Mouse (Mus musculus) Patski (cell line): ENCODE results near the gene Gm44579. TPM values are rescaled to one million over a fixed set of nuclear protein-coding genes. Genes with fewer than 3 reads are reported as not detected.

Experiments
- ATAC-seq: fragments of 100-300 bp; one replicate; pipeline ENCODE4 v1.8.0; 2021
- CTCF ChIA-PET: fragments of 350-600 bp; sonication (Branson Sonifier 250); formaldehyde crosslinking; loops from one replicate; lab custom pipeline; 2022; ENCODE audit warnings: inconsistent platforms; lab: Charles Lee
- POLR2A ChIA-PET: fragments of 350-600 bp; sonication (Branson Sonifier 250); formaldehyde crosslinking; loops from one replicate; lab custom pipeline; 2022; ENCODE audit warnings: antibody characterized with exemption, inconsistent platforms; lab: Charles Lee
- DNase-seq: peaks from one replicate; pipeline ENCODE4 v3.0.0-alpha.2; 2011; ENCODE audit warnings: low read depth, low spot score
- H3K27me3 ChIP-seq: fragments of 371-371 bp; one replicate; pipeline ENCODE4 v1.5.1; 2021
- CTCF ChIP-seq: fragments of 100-300 bp; IDR thresholded peaks from one replicate; pipeline ENCODE4 v1.5.1; 2021
- in situ Hi-C: fragments of 300-500 bp; cut with MboI; formaldehyde crosslinking; loops from 3 replicates; pipeline ENCODE4 v1.11.1; 2018; ENCODE audit warnings: low pct_unique_long_range_greater_than_20kb, mixed read lengths
- polyA plus RNA-seq: library from polyadenylated mRNA; unstranded; gene quantifications from one replicate; pipeline ENCODE4 v1.2.3, GENCODE M21; 2021

Gm44579 gene
- polyA plus RNA-seq, 1 experiment from 2014 or later, result not detected

DNA sequence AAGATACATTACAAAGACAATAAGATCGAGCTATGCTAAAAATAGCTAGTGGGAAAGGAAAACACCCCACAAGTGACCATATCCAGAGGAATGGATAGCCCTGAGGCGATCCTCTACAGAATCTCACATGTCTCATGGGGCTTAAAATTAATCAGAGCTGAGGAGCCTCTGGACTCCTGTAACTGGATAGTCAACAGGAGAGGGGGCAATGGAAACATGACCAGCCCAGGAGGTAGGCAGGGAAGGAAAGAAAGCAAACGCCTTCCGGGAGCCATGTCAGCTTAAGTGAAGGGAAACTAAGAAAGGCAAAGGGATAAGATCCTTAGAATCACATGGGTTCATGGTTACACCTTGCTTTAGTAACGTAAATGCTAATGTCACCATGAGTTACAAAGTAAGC, 80.0 kb downstream of the Gm44579 start:
- no peaks in the 10 kb centered on the region for H3K27me3 ChIP-seq
- ChIA-PET CTCF (interaction anchor here (1.0 to 1.4 kb wide), 3 partner anchors 10 to 52 kb away, joined by 3 to 4 read pairs (median 4); no protein-coding TSS in a partner anchor), POLR2A (interaction anchor here (0.5 kb wide), 1 partner anchor 31 kb away, joined by 3 read pairs; no protein-coding TSS in a partner anchor)
- no peak for TF ChIP-seq CTCF
- ATAC-seq (no peak), DNase-seq (no peak)
- in situ Hi-C loops, result no loop called here

DNA sequence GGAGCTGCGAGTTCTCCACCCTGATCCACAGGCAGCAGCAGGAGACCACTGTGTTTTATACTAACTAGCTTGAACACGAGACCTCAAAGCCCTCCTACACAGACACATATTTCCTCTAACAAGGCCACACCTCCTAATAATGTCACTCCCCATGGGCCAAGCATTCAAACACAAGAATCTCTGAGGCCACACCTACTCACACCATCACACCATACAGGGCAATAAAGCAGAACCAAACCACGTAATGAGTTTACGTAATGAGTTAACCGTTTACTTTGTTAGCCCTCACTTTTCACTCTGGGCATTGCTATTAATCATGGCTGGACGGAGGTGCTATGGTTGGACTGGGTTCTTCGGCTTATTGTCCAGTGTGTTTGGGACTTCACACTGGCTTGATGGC, 81.0 kb downstream of the Gm44579 start:
- no peak for DNase-seq
- in situ Hi-C loops, result no loop called here
- no peak for TF ChIP-seq CTCF
- ChIA-PET CTCF (interaction anchor here (1.2 to 1.6 kb wide), 2 partner anchors 34 to 51 kb away, joined by 3 to 4 read pairs; no protein-coding TSS in a partner anchor), POLR2A (interaction anchor here (1.3 kb wide), 1 partner anchor 32 kb away, joined by 3 read pairs; no protein-coding TSS in a partner anchor)
- H3K27me3 ChIP-seq, result no peaks in the 10 kb centered on the region
- ATAC-seq, result no peak

DNA sequence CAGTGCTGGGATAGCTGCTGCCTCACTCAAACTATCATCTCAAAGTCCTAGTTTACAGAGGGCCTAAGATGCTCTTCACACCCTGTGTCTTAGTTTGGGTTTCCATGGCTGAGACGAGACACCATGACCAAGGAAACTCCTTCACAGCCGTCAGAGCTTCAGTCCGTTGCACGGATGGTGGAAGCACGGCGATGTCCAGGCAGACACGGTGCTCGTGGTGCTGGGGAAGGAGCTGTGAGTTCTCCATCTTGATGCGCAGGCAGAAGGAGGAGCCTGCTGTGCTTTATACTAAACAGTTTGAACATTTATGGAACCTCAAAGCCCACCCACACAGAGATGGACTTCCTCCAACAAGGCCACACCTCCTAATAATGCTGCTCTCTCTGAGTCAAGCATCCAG, 83.9 kb downstream of the Gm44579 start:
- no peak for DNase-seq
- ChIA-PET POLR2A (interaction anchor here (1.3 kb wide), 1 partner anchor 28 kb away, joined by 3 read pairs; no protein-coding TSS in a partner anchor), CTCF (interaction anchor here (1.2 kb wide), 1 partner anchor 18 kb away, joined by 3 read pairs; no protein-coding TSS in a partner anchor)
- in situ Hi-C loops, result no loop called here
- TF ChIP-seq CTCF, result no peak
- no peaks in the 10 kb centered on the region for H3K27me3 ChIP-seq
- no peak for ATAC-seq

Other genes starting within 250 kb of the Gm44579 start
- 0.54 TPM for gene Col2a1, start 216.3 kb downstream of the Gm44579 start, polyA plus RNA-seq
- 97.8 TPM for gene Pfkm, start 128.4 kb downstream of the Gm44579 start, polyA plus RNA-seq
- 22.1 TPM for gene Senp1, start 127.2 kb downstream of the Gm44579 start, polyA plus RNA-seq
- gene Asb8, start 55.4 kb downstream of the Gm44579 start, polyA plus RNA-seq, result 47.7 TPM
- gene Ccdc184, start 53.8 kb downstream of the Gm44579 start, polyA plus RNA-seq, result not detected
- not detected for gene Olfr288, start 25.4 kb downstream of the Gm44579 start, polyA plus RNA-seq
- not detected for gene Olfr287, start 79 bp upstream of the Gm44579 start, polyA plus RNA-seq
- gene Olfr286, start 13.5 kb upstream of the Gm44579 start, polyA plus RNA-seq, result not detected
- gene H1fnt, start 36.3 kb upstream of the Gm44579 start, polyA plus RNA-seq, result not detected
- gene Zfp641, start 75.2 kb upstream of the Gm44579 start, polyA plus RNA-seq, result 1.3 TPM
- not detected for gene Olfr285, start 96.4 kb upstream of the Gm44579 start, polyA plus RNA-seq
- gene Olfr284, start 120.0 kb upstream of the Gm44579 start, polyA plus RNA-seq, result not detected
- gene Olfr283, start 160.0 kb upstream of the Gm44579 start, polyA plus RNA-seq, result not detected
- not detected for gene Olfr282, start 210.2 kb upstream of the Gm44579 start, polyA plus RNA-seq
- not detected for gene Olfr281, start 231.6 kb upstream of the Gm44579 start, polyA plus RNA-seq
- gene OR5BS1P, start 248.9 kb upstream of the Gm44579 start, polyA plus RNA-seq, result not detected